Mouse (Mus musculus) skeletal muscle tissue, adult 2 months (tissue): Measurements from ENCODE around the gene Acp7.
"Not testable (repeated sequence)": the region's sequence is repeated elsewhere in the genome, so short reads cannot be mapped to it uniquely, and the experiment has no call there.

Experiments
- DNase-seq: peaks from one replicate; pipeline ENCODE4 v3.0.0-alpha.2; 2012; ENCODE audit warnings: low read depth, low spot score

Acp7 gene

GRCm38 (mm10) chr7:28631073-28631472 lies at the start of gene Acp7:
Gene Acp7 (minus strand): TSS chr7:28631332.
- no peak for DNase-seq

GRCm38 (mm10) chr7:28677624-28678023 lies 46.5 kb upstream of the Acp7 start:
- DNase-seq = no peak

DNA sequence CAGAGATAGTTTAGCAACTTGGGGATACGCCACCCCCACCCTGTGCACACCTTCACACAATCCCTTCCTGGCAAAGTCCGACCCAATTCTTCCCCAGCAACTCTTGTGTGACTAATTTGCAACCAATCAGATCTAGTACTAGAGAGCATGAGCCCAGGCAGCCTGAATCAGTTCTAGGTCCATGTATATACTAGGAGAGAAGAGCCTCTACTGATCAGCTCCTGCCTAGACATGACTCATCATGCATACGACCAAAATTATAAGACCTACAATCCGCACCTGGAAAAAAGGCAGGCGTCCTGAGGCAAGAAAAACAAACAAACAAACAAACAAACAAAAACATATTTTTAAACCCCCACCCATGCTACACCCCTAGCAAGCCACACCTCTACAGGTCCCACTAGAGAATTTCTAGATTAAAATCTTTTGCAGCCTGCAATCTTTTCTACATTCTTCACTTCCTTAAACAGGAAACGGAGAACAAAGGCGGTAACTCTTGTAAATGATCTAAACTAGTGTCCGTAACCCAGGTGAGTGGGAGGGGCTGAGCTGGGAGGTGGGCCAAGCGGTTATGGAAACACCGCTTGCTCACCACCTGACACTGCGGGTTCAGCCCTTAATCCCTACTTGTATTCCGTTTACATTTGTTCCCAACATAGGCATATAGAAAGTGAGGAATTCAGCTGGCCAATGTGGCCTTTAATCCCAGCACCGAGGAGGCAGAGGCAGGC lies 45.8 kb upstream of the Acp7 start:
- DNase-seq = no peak

DNA sequence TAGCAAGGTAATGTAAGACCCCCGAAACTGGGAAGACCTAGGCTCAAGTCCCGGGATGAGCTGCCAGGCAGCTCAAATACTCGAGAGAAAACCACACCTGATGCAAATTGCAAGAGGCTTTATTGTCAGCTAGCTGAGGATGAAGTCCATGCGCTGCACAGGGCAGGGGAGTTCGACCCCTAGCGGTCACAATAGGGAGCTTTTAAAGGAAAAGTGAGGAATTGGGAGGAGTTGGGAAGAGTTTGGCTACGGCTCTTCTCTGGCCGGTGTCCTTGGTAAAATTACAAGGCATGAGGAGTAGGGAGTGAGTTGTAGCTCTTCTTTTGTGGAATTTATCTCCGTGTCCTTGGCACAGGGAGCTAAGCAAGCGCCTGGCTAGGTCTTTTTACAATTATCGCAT lies 44.6 kb upstream of the Acp7 start:
- no peak for DNase-seq

- DNase-seq = no peak
Observed at GRCm38 (mm10) chr7:28674994-28675393, 43.9 kb upstream of the Acp7 start.

- DNase-seq = not testable (repeated sequence)
Observed at GRCm38 (mm10) chr7:28672786-28673185, 41.7 kb upstream of the Acp7 start.

DNA sequence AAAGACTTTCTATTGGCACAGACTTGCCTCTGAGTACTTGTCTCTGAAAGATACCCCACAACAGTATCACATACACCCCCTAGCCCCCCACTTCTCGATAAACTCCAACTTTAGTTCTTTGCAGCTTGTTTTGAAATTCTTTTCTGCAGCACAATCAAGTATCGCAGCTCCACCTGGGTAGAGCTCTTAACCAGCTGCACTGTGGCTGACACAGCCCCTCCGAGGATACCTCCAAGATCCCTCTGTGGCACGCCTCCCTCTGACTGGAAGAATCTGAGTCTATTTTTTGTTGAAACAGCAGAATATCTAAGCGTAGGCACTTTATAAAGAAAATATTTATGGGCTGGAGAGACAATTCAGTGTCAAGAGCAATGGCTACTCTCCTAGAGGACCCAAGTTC lies 41.1 kb upstream of the Acp7 start:
- DNase-seq = no peak

DNA sequence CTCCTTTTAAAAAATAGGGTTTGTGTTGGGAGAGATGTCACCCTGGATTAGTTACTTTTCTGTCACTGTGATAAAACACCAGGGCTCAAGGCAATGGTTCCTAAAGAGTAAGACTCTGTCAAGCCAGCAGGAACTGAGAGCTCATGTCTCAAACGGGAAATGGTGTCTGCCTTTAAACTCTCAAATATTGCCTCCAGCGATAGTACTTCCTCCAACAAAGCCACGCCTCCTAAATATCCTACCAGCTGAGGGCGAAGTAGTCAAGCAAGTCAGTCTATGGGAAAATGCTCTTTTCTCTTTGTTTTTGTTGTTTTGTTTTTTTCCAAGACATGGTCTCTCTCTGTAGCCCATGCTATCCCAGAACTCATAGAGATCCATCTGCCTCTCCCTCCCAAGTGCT lies 40.0 kb upstream of the Acp7 start:
- no peak for DNase-seq

GRCm38 (mm10) chr7:28665620-28666579 lies 34.8 kb upstream of the Acp7 start:
- no peak for DNase-seq

- no peak for DNase-seq
Observed at GRCm38 (mm10) chr7:28656430-28656829, 25.3 kb upstream of the Acp7 start.

DNA sequence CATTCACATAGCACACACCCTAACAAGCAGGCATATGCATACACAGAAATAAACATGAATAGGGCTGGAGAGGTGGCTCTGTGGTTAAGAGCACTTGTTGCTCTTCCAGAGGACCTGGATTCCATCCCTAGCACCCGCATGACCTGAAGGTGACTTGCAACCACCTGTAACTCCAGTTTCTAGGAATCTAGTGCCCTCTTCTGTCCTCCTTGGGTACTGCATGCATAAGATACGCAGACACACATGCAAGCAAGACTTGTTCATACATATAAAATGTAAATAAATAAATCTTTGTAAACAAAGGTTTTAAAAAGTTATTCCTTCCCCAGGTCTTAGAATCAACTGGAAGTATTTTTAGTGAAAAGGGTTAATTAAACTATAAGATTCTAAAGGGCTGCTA lies 20.0 kb upstream of the Acp7 start:
- no peak for DNase-seq

DNA sequence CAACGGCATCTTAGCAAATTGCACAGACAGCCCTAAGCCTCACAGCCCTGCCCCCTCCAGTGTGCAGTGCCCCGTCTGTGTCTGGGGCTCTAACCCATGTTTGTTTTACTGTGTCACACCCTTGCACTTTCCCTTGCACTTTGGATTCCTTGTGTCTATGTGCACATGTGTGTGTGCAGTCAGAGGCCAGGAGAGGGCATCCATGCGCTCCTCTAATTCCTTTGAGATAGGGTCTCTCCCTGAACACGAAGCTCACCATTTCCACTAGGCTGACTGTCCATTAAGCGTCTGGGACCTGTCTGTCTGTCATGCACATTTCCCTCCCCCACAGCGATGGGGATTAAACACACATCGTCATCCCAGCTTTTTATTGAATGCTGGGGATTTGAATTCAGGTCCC lies 15.9 kb upstream of the Acp7 start:
- DNase-seq = no peak

GRCm38 (mm10) chr7:28645947-28646475 lies 14.9 kb upstream of the Acp7 start:
- no peak for DNase-seq

- DNase-seq = no peak
Observed at GRCm38 (mm10) chr7:28645366-28645765, 14.2 kb upstream of the Acp7 start.

DNA sequence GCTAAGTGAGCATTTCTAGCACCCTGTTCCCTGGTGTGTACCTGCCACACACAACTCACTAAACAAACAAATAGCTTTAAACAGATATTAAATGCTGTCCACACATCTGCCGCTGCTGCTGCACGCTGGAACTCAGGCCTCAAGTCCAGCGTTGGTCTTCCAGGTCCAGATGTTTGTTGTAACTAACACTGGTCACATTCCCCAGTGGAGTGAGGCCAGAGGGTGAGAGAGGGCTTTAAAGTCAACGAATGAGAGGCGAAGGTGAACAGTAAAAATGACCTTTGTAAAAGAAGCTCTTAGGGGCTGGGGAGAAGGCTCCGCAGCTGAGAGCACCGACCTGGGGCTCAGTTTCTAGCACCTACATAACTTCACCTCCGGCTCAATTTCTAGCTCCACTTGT lies 10.4 kb upstream of the Acp7 start:
- DNase-seq = no peak

DNA sequence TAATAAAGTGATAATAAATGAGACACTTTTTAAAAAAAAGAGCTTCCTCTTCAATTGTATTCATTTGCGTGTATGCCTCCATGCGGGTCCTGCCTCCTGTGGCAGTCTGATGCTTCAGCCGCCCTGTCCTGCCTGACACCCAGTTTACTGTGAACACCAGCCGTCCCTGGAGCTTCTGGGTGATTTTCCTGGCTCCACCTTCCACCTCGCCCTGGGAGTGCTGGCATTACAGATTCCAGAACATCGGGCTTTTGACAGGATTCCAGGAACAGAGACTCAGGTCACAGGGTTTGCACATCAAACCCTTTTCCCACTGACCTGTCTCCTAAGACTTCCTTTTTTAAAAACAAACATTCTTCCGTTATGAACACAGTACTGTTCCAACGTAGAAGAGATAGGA lies 6.4 kb upstream of the Acp7 start:
- no peak for DNase-seq

DNA sequence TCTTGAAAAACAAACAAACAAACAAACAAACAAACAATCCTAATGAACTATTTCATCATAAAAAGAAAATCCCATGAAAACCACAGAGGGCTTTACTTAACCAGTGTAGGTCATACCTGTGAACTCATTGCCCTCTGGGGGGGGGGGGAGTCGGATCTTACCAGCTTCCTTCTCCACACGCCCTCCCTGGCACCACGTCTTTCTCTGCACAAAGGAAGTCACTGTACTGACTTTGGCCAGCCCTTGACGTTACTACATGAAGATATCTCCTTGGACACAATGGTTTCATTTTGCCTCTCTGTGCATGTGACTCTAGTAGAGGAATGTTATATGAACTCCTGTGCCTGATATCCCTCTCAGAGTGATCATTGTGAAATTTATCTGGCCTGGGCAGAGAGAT lies 3.0 kb upstream of the Acp7 start:
- DNase-seq = no peak

GRCm38 (mm10) chr7:28624791-28625190 lies 6.3 kb downstream of the Acp7 start:
- DNase-seq = no peak

GRCm38 (mm10) chr7:28619098-28619715 lies 11.9 kb downstream of the Acp7 start:
- no peak for DNase-seq

GRCm38 (mm10) chr7:28605951-28606350 lies 25.2 kb downstream of the Acp7 start:
- no peak for DNase-seq

DNA sequence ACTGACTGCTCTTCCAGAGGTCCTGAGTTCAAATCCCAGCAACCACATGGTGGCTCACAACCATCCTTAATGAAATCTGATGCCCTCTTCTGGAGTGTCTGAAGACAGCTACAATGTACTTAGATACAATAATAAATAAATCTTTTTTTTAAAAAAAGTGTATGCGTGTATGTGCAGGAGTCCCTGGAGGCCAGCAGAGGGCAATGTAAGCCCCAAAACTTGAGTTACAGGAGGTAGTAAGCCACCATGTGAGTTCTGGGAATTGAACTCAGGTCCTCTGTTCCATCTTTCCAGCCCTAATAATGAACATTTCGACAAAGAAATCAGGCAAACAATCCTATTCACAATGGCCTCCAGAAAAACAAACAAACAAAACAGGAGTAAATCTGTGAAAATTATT lies 27.3 kb downstream of the Acp7 start:
- DNase-seq = not testable (repeated sequence)

DNA sequence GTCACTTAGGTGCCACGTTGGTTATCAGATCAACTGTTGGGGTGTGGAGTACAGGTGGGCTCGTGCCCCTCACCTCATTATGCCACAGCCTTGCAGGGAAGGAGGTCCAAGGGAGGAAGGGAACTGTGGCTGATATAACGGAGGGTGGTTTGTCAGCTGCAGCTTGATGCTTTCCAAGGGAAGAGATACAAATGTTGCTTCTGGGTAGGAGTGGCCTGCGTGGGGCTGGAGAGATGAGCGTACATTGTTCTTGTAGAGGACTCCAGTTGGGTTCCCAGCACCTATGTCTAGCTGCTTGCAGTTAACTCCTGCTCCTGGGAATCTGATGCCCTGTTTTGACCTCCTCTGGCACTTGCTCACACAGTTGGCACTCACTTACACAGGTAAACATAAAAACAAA lies 28.0 kb downstream of the Acp7 start:
- DNase-seq = no peak
